Mouse (Mus musculus) neural tube, embryonic 13.5 days (tissue): ENCODE measurements at regions not wholly inside any gene's neighbourhood (a gene's known extent, or its start where the extent isn't known, plus 50 kb on each side); places are given as distances from the start of the nearest gene placed in this dataset.

Source experiments
- ATAC-seq: fragments of 200-750 bp; cut with Nextera tagmentation; 2 replicates; pipeline ENCODE4 v1.8.0; 2017; ENCODE audit warnings: low read depth, mild to moderate bottlenecking, moderate TSS enrichment, moderate library complexity
- H3K27ac ChIP-seq: fragments of 300-500 bp; sonication (generic); replicated peaks from 2 replicates; pipeline ENCODE4 v1.5.1; 2015; ENCODE audit warnings: moderate library complexity, mild to moderate bottlenecking, inconsistent platforms
- H3K27me3 ChIP-seq: fragments of 300-500 bp; sonication (generic); 2 replicates; pipeline ENCODE4 v1.6.1; 2015; ENCODE audit warnings: mild to moderate bottlenecking, inconsistent platforms
- H3K36me3 ChIP-seq: fragments of 300-500 bp; sonication (generic); 2 replicates; pipeline ENCODE4 v1.6.1; 2015; ENCODE audit warnings: mild to moderate bottlenecking, inconsistent platforms
- H3K4me1 ChIP-seq: fragments of 300-500 bp; sonication (generic); replicated peaks from 2 replicates; pipeline ENCODE4 v1.6.1; 2015; ENCODE audit warnings: inconsistent platforms
- H3K4me2 ChIP-seq: fragments of 300-500 bp; sonication (generic); 2 replicates; pipeline ENCODE4 v1.6.1; 2015; ENCODE audit warnings: inconsistent platforms, mild to moderate bottlenecking, moderate library complexity
- H3K4me3 ChIP-seq: fragments of 300-500 bp; sonication (generic); 2 replicates; pipeline ENCODE4 v1.5.1; 2015; ENCODE audit warnings: mild to moderate bottlenecking, inconsistent platforms
- H3K9ac ChIP-seq: fragments of 300-500 bp; sonication (generic); 2 replicates; pipeline ENCODE4 v1.6.1; 2015; ENCODE audit warnings: moderate library complexity, mild to moderate bottlenecking, inconsistent platforms
- H3K9me3 ChIP-seq: fragments of 300-500 bp; sonication (generic); 2 replicates; pipeline ENCODE4 v1.6.1; 2016; ENCODE audit warnings: inconsistent platforms
- WGBS: fragments of 180-500 bp; shearing (Covaris S2); methylation state at CpG from one replicate; pipeline ENCODE4 v1.1.7; 2015; 5-methylcytosine and 5-hydroxymethylcytosine counted together

DNA sequence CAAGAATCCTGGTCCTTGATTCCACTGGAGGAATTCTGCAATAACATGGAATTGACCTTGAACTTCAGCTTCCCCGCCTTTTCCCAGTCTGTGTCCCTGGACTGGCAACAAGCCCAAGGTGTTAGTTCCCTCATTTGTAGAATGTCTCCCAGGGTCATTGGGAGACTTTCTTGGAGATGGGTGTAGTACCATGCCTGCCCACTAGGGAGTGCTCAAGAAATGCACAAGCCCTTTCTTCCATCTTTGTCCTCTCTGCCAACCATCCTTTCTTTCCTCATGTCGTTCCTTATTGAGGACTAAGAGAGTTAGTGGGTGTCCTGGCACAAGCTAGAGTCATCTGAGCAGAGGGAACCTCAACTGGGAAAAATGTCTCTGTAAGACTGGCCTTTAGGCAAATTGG, 285.9 kb upstream of the 4930535I16Rik start:
- 70% methylated on average over 2 of the region's 2 CpGs for WGBS
- no peaks in the 10 kb centered on the region for H3K9me3 ChIP-seq
- no peak overlapping the region for H3K9ac ChIP-seq
- H3K4me2 ChIP-seq: no peak overlapping the region
- H3K27ac ChIP-seq: no peak overlapping the region
- ATAC-seq: no peak
- no peaks in the 10 kb centered on the region for H3K36me3 ChIP-seq
- peaks cover 16% of the 10 kb centered on the region for H3K4me1 ChIP-seq
- H3K27me3 ChIP-seq: peaks cover 18% of the 10 kb centered on the region
- no peak overlapping the region for H3K4me3 ChIP-seq

DNA sequence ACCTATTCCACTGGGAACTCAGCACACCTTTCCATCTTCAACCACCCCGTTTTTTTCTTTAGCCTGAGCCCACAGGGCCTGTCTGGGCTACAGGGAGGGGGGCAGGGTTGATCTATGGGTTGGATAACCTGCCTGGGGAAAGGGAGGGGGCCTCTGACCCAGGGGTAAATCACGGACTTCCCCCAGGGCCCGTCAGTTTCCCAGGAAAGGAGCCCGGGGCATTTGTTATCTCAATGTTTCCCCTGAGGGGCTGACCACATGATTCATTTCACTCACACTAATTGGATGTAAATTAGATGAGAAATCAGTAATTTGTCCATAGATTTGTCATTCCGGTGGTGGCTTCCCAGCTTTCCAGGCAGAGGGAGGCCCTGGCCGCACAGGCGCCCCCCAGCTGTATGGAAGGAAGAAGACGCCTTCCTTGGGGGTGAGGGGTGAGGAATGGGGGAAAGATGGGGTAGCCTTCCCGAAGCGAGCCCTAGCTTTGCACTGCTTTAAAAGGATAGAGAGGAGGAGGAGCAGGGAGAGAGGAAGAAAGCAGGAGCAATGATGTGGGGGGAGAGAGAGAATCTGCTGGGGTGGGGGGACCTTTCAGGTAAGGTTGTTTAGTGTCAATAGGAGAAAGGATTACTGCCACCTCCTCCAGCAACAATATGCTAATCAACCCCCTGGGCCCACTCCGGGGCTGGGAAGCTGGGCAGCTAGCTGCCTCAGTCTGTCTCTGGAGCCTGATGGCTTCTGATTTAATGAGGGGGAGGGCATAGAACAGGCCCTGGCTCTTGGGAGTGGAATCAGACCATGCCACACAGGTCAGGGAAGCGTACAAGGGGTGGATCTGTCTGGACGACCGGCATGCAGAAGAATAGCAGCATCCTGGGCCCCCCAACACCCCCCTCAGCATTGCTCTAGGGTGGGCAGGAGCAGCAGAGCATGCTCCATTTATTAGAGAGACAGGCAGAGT, 282.3 kb upstream of the 4930535I16Rik start:
- no peak overlapping the region for H3K27ac ChIP-seq

DNA sequence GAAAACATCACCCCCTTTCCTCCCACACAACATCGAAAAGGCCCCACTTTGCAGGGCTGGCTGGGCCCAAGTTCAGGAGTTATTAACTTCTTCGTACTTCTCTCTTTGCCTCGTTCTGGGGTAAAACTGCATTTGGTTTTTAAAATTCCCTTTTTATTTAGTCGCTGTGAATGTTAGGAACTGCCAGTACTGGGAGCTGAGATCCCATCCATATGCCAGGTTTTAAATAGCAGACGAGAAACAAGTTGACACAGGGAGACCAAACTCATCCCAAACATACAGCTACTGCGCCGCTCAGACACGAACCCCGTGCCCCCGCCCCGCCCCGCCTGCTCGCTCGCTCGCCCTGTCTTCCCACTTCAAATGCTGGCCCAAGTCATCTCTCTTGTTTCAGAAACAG, 281.0 kb upstream of the 4930535I16Rik start:
- no peak overlapping the region for H3K4me3 ChIP-seq

More for the DNA sequence above, 282.3 kb upstream of the 4930535I16Rik start:
- Histone ChIP-seq H3K4me1 (peaks cover 33% of the 10 kb centered on the region), H3K36me3 (no peaks in the 10 kb centered on the region), H3K9me3 (no peaks in the 10 kb centered on the region), H3K4me3 (no peak overlapping the region), H3K9ac (peak overlapping the region; percentile 45; the same call in 1 of the 2 replicates), H3K27me3 (peaks cover 28% of the 10 kb centered on the region), H3K4me2 (no peak overlapping the region)
- WGBS: 12% methylated on average over 14 of the region's 14 CpGs
- ATAC-seq: peak; percentile 59; the same call in 1 of the 2 replicates

DNA sequence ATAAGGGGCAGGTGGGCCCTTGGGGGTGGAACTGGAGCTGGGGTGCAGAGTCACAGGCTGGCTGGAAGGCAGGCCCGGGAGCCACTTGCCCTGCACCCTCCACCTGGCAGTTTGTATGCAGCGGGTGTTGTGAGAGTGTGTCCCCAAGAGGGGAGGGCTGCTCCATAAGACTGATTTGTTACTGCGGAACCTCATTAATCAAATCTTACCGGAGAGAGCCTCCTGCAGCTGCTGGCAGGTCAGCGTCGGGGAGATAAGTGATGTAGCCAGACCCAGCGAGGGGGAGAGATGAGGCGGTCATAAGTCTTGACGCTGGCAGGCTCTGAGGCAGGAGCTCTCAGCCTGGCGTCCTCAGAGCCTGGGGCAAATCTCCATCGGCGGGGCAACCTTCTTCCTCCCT, 278.9 kb upstream of the 4930535I16Rik start:
- H3K9ac ChIP-seq: no peak overlapping the region
- H3K4me3 ChIP-seq: no peak overlapping the region
- no peaks in the 10 kb centered on the region for H3K36me3 ChIP-seq
- H3K9me3 ChIP-seq: no peaks in the 10 kb centered on the region
- 0 out of 2 replicates have a peak overlapping the region, but pooled peaks have one; percentile 2 for H3K27ac ChIP-seq
- H3K4me1 ChIP-seq: peaks cover 48% of the 10 kb centered on the region
- peak; percentile 67 for ATAC-seq
- H3K4me2 ChIP-seq: no peak overlapping the region
- peaks cover 28% of the 10 kb centered on the region for H3K27me3 ChIP-seq
- WGBS: 6% methylated on average over 12 of the region's 12 CpGs

More for the DNA sequence above, 281.0 kb upstream of the 4930535I16Rik start:
- Histone ChIP-seq H3K27ac (no peak overlapping the region), H3K9ac (no peak overlapping the region), H3K27me3 (peaks cover 32% of the 10 kb centered on the region), H3K4me2 (no peak overlapping the region), H3K9me3 (no peaks in the 10 kb centered on the region), H3K4me1 (peaks cover 33% of the 10 kb centered on the region), H3K36me3 (no peaks in the 10 kb centered on the region)
- no peak for ATAC-seq
- WGBS: 65% methylated on average over 15 of the region's 15 CpGs

DNA sequence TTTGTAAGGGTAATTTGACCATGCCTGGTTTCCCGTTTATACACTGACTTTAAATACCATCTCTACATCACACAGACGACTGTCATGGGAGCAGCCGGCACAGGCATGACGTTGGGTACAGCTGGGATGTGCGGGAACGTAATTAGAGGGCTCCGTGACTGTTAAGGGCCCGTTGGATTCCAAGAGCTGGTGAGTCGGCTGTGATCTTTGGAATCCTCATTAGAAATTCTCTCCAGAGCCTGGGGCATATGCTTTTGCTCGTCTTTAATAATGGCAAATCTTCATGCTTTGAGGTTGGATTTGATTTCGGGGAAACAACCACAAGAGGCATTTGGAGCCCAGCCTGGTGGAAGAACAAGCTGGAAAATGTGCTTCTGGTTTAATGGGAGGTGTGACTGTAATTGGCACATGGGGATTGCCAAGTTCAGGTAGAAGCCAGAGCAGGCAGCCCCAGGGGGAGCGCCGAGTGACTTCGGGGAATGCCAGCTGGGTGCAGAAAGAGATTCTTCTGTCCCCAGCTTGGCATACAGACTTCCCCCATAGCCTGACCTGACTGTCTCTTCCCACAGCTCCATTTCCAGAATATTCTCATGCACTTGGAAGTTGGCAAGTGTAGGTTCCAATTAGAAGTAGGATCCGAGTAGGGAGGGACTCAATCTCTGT, 275.4 kb upstream of the 4930535I16Rik start:
- no peak overlapping the region for H3K4me3 ChIP-seq
- H3K36me3 ChIP-seq: no peaks in the 10 kb centered on the region
- no peak overlapping the region for H3K4me2 ChIP-seq
- WGBS: 38% methylated on average over 15 of the region's 15 CpGs
- H3K9ac ChIP-seq: no peak overlapping the region
- peaks cover 42% of the 10 kb centered on the region for H3K27me3 ChIP-seq
- 0 out of 2 replicates have a peak overlapping the region, but pooled peaks have one; percentile 2 for H3K27ac ChIP-seq
- H3K9me3 ChIP-seq: no peaks in the 10 kb centered on the region
- H3K4me1 ChIP-seq: peaks cover 34% of the 10 kb centered on the region
- 0 out of 2 replicates have a peak, but pooled peaks have one; percentile 48 for ATAC-seq

DNA sequence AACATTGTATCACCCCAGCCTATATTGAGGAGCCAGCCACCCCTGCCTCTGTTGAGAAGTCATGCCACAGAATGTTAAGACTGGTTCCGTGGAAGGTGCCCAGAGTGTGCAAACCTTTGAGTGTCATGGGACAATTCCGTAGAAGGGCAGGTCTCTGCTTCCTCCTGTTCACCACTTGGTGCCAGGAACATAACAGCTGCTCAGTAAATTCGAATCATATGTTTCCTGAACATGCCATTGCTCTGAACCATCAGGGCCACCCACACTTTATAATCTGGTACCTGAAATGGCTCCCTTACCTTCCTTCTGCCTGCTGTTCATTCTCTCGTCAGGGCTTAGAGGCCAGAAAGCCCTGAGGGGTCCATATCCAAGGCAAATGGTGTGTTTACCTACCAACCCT, 273.0 kb upstream of the 4930535I16Rik start:
- H3K27ac ChIP-seq: no peak overlapping the region
- H3K9ac ChIP-seq: no peak overlapping the region
- ATAC-seq: no peak
- H3K9me3 ChIP-seq: no peaks in the 10 kb centered on the region
- H3K4me2 ChIP-seq: no peak overlapping the region
- 82% methylated on average over 4 of the region's 4 CpGs for WGBS
- peaks cover 54% of the 10 kb centered on the region for H3K27me3 ChIP-seq
- H3K36me3 ChIP-seq: no peaks in the 10 kb centered on the region
- H3K4me1 ChIP-seq: peaks cover 22% of the 10 kb centered on the region
- no peak overlapping the region for H3K4me3 ChIP-seq

DNA sequence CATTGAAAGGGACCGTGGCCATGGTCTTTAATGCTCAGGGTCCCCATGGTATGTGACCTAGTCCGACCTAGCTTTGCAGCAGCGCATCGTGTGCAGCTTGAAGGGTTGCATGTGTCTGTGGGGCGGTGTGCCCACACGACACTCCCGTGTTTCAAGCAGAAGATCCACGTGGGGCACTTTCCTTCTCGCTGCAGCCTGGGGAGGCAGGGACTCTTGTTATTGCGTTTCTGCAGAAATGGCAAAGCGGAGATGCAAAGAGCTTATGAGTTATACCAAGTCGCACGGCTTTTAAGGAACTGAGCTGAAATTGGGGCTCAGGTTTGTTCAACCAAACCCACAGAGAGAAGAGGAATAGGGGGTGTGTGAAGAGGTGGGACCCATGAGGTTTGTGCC, 272.2 kb upstream of the 4930535I16Rik start:
- ATAC-seq: no peak
- no peaks in the 10 kb centered on the region for H3K9me3 ChIP-seq
- peaks cover 22% of the 10 kb centered on the region for H3K4me1 ChIP-seq
- H3K9ac ChIP-seq: no peak overlapping the region
- H3K27ac ChIP-seq: no peak overlapping the region
- H3K27me3 ChIP-seq: peaks cover 48% of the 10 kb centered on the region
- H3K36me3 ChIP-seq: no peaks in the 10 kb centered on the region
- WGBS: 75% methylated on average over 13 of the region's 13 CpGs
- no peak overlapping the region for H3K4me2 ChIP-seq
- no peak overlapping the region for H3K4me3 ChIP-seq

DNA sequence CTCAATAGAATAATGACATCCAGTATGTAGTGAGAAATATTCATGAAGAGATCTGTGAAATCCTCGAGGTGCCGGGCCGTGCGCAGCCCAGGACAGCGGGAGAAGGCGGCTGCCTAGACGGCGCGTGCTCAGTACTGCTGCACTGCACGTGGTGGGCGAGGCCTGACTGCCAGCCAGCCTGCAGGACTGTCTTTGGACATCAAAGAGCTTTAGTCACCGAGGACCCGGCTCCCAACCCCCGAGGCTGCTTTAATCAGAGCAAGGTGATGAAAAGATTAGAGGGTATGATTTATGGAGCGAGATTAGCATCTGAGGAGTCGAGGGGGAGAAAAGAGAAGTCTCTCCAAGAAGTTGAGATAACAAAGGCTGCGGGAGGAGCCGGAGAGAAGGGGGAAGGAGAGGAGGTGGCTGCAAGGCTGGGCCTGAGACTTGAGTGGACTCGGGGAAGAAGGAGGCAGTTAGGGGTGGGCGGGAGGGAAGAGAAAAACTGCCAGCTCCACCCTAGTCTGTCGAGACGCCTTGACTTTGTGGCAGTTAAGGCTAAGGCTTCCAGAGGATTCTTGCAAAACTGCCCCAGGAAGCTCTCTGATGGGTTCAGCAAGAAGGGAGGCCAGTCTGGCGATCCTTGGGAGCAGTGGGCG, 271.6 kb upstream of the 4930535I16Rik start:
- peaks cover 22% of the 10 kb centered on the region for H3K4me1 ChIP-seq
- no peak overlapping the region for H3K4me3 ChIP-seq
- no peak overlapping the region for H3K4me2 ChIP-seq
- H3K9me3 ChIP-seq: no peaks in the 10 kb centered on the region
- no peak overlapping the region for H3K9ac ChIP-seq
- H3K27ac ChIP-seq: no peak overlapping the region
- WGBS: 25% methylated on average over 24 of the region's 24 CpGs
- H3K27me3 ChIP-seq: peaks cover 46% of the 10 kb centered on the region
- H3K36me3 ChIP-seq: no peaks in the 10 kb centered on the region
- ATAC-seq: no peak

DNA sequence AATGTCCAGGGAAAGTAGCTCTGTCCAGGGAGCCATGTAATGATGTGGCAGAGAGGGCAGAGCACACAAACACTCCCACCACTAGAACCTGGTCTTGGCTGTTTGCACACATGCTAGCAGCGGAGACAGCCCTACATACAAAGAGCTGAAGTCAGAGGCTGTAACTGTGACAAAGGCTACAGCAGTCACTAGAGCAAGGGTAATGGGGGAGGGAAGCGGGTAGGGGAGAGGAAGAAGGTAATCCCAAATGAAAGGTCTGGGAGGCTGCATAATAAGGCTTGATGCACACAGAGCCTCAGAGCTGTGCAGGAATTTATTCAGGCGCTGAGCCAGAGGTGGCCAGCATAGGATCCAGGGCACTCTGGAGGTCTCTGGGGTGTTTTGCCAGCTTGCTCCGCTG, 269.3 kb upstream of the 4930535I16Rik start:
- Histone ChIP-seq H3K27me3 (peaks cover 56% of the 10 kb centered on the region), H3K9ac (0 out of 2 replicates have a peak overlapping the region, but pooled peaks have one; percentile 17), H3K9me3 (no peaks in the 10 kb centered on the region), H3K4me2 (no peak overlapping the region), H3K4me3 (no peak overlapping the region), H3K27ac (no peak overlapping the region), H3K4me1 (peaks cover 7% of the 10 kb centered on the region; the same call in 1 of the 2 replicates), H3K36me3 (no peaks in the 10 kb centered on the region)
- no peak for ATAC-seq
- 52% methylated on average over 4 of the region's 4 CpGs for WGBS

DNA sequence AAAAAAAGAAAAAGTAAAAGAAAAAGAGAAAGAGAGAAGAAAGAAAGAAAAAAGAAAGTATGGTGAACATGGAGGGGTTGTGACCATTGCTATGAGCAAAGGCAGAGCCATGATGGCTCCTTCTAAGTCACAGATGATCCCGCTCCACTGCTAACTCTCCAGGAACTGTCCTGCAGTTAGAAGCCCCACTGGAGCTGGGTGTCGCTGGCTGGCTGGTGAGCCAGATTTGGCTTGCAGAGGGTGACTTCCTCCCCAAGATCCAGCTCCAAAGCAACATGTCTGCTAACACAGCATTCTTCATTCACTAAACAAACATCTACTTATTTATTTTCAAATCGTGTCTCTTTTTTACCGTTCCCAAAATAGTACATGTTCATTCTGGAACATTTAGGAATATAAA, 263.5 kb upstream of the 4930535I16Rik start:
- Histone ChIP-seq H3K27ac (no peak overlapping the region), H3K4me1 (peaks cover 11% of the 10 kb centered on the region), H3K4me3 (no peak overlapping the region), H3K4me2 (no peak overlapping the region), H3K9me3 (no peaks in the 10 kb centered on the region), H3K27me3 (peaks cover 62% of the 10 kb centered on the region), H3K9ac (no peak overlapping the region), H3K36me3 (no peaks in the 10 kb centered on the region)
- 85% methylated on average over 4 of the region's 4 CpGs for WGBS
- ATAC-seq: no peak

DNA sequence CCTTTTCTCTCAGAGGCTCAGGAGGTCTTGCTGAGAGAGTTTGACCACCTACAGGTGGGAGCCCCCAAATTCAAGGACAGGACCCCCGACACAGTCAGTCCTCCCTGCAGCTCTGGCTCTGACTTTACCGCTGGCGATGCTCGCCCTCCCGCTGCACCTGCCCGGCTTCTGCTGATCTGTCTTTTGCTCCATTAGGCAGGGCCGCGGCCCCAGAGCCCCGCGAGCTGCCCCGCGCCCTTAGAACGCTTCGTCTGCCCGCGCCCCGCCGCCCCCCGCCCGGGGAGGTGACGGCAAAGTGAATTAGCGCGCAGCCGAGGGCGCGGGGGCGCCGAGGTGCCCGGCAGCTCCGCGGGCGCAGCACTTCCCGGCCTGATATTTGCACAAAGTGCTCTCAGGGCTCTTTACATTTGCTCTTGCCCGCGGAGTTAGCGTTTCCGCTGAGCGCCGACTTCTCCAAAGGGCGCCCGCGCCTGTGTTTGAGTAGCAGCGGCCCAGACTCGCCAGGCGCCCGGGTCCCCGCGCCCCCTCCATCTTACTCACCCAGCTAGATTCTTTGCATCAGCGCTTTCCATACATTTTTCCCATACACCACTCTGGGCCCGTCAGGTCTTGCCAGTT, 260.7 kb upstream of the 4930535I16Rik start:
- Histone ChIP-seq H3K4me3 (peak overlapping the region; percentile 39), H3K4me1 (peaks cover 11% of the 10 kb centered on the region), H3K36me3 (no peaks in the 10 kb centered on the region), H3K27me3 (peaks cover 73% of the 10 kb centered on the region), H3K27ac (no peak overlapping the region), H3K4me2 (peak overlapping the region; percentile 78), H3K9me3 (no peaks in the 10 kb centered on the region), H3K9ac (peak overlapping the region; percentile 61)
- ATAC-seq: no peak
- under 1% methylated on average over 50 of the region's 50 CpGs for WGBS
